Mouse (Mus musculus): ENCODE results near the gene Cacna1e. TPM values are rescaled to one million over a fixed set of nuclear protein-coding genes. Genes with fewer than 3 reads are reported as not detected.

Gene Cacna1e
- total RNA-seq, 4 experiments from 2014 or later, result 180 to 236 (median 203) TPM

DNA sequence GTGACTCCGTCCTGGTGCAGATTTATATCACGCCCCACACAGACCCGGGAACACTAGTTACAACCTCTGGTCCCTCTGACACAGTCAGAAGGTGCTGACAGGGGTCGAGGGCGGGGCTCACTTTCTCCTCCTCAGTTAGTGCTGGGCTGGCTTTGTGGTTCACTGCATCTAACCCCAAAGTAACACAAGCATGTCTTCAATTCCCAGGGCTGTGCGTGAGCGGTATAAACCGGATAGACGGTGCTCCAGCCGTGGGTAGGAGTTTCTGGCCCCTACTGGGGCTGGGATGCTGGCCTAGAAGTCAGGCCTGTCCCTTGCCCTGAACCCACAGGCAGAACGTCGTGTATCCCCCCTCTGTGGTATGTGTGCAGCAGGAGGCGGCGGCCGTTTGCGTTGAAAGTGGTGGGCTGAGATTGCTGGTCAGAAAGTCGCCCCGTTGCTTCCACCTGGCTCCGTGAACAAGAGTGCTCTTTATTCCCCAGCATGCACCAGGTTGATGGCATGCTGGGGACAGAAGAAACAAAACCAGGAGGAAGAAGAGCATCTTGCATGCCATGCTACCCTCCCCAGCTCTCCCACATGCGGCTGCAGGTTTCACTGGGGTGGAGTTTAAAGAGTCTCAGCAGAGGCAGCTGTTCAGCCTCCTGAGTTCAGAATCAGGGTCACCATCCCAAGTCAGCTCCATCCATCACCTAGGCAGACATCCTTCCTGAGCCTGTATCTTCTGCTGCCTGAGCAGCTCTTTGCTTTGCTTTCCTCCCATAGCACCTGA, 467.7 kb downstream of the Cacna1e start:
- DNase-seq (ENCODE audit: low spot score in 2 of 2), result no peak

DNA sequence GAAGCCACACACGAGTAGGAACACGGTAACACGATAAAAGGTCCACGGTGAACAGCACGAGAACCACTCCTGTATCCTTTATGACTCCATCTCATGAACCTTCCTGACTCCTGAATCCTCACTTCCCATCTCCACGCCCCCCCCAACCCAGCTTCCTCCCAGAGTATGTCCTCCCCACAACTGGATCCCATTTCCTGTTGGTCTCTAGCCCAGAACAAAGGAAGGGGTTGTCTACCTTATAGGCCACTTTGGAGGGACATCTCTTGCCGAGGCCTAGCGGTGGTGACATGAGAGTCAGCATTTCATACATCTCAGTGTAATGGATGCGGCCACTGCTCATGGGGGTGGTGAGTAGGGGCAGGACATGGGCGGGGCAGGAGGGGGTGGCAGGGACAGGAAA, 468.5 kb downstream of the Cacna1e start:
- DNase-seq (ENCODE audit: low spot score in 2 of 2), result no peak

DNA sequence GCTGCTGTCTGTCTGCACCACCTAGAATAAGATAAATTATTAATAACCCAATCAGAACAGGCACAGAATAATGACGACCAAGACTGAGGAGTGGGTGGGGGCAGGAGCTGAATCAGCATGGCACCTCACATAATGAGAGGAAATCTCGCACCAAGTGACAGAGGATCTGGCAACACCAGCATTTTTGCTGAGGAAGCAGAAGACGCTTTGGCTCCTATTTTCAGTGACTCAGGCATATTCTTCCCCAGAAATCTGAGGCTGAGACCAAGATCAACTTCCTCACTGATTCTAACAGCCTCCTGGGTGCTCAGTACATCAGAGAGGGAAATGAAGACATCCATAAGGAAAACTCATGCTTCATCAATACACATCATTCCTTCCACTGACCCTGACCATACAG, 471.2 kb downstream of the Cacna1e start:
- DNase-seq (ENCODE audit: low spot score in 2 of 2), result no peak

DNA sequence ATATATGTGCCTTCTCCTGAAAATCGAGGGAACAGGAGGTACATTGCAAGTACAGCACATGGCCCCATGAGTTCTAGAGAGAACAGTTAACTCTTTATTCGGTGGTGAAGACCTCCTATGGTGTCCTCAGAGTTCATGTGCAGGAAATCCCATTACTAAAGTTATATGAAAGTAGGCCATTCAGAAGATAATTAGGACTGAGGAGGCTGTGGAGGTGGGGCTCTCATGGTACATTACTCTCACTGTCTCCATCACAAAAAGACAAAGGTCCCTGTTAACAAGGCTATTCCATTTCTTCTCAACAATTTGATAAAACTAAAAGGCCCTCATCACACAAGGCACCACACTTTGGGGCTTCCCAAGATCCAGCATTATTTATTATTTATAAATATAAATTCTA, 475.2 kb downstream of the Cacna1e start:
- no peak for DNase-seq (ENCODE audit: low spot score in 2 of 2)

DNA sequence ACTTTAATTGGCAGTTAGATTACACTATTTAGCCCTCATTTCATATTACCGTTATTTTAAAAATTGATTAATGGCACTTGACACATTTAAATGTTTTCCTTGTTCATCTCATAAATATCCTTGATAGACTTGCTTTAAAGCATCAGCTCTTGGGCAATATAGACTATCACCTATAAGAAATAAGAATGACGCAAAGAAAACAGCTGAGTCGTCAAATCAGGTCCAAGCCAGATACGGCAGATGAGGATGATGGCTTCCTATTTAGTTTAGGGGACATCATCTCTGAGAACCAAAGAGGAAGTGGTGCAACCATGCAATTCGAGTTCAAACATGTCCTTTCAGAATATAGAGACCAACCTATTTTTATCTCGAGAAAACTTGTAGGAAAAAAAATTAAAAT, 492.3 kb downstream of the Cacna1e start:
- no peak for DNase-seq (ENCODE audit: low spot score in 2 of 2)

Other genes starting within 250 kb of the Cacna1e start
- gene Ier5, start 215.1 kb upstream of the Cacna1e start, total RNA-seq (2022), result 10 to 100 TPM; 29.8 to 32.4 (median 31.2) TPM

Data from layer of hippocampus, adult 8-10 months (tissue).